Mouse (Mus musculus): ENCODE measurements around the gene Stk16.
A peak's percentile ranks its signal among the peaks of the same experiment; 100 is the strongest.

The Stk16 gene

DNA sequence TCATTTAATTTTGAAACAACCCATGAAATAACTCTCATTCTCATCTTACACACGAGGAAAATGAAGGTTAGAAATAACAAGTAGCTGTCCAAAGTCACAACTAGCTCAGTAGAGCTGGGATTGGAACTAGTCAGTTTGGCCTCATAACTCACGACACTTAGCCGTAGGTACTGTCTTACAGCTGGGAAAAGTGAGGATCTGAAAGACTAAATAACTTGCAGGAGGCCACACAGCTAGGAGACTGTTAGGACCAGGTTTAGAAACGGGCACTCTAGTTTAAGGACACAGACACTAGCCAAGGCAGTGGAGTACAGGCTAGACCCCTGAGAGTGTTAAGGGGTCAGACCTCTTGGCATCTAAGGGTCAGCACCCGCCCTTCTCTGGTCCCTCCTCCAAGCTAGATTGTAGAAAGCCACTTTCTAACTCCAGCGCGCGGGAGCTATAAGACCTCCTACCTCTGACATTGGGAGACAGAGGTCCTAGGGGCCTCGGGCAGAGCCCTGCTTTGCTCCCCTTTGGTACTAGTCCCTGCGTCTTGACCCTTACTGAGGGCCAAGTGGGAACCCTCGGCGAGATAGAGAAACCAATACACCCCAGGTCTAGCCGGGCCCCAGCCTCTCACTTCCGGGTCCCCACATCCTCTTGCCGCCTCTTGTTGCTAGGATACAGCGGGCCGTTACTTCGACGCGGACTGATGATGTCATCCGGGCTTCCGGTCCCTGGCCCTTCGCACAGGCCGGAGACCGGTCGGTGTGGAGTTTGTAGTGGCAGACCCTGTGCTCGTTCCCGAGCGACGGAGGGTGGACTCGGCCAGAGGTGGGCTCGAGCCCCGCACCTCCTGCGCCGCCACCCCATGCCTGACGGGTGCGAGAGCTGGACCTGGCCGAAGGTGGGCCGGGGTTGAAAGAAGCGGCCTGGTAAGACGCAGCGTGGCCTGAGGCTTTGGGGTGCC, at the start of gene Stk16, which contains the start of gene Glb1l:
Stk16 (plus strand) TSS at position 703 of the 952 bp plus-strand sequence.
Glb1l (minus strand) TSS at position 678 of the 952 bp plus-strand sequence.
- peak; percentile 93 for DNase-seq

DNA sequence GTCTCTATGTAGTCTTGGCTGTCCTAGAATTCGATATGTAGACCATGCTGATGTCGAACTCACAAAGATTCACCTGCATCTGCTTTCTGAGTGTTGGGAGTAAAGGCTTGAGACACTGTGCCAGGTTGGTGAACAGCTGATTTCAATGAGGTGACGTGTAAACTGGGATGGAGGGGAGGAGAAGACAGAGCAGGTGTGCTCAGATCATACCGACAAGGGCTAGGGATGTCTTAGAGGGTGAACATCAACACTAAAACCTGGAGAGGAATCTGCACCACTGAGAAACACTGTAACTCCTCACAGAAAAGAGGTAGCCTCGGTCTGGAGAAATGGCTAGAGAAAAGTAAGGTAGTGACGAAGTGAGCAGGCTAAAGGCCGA, 42.6 kb upstream of the Stk16 start:
- DNase-seq = no peak

DNA sequence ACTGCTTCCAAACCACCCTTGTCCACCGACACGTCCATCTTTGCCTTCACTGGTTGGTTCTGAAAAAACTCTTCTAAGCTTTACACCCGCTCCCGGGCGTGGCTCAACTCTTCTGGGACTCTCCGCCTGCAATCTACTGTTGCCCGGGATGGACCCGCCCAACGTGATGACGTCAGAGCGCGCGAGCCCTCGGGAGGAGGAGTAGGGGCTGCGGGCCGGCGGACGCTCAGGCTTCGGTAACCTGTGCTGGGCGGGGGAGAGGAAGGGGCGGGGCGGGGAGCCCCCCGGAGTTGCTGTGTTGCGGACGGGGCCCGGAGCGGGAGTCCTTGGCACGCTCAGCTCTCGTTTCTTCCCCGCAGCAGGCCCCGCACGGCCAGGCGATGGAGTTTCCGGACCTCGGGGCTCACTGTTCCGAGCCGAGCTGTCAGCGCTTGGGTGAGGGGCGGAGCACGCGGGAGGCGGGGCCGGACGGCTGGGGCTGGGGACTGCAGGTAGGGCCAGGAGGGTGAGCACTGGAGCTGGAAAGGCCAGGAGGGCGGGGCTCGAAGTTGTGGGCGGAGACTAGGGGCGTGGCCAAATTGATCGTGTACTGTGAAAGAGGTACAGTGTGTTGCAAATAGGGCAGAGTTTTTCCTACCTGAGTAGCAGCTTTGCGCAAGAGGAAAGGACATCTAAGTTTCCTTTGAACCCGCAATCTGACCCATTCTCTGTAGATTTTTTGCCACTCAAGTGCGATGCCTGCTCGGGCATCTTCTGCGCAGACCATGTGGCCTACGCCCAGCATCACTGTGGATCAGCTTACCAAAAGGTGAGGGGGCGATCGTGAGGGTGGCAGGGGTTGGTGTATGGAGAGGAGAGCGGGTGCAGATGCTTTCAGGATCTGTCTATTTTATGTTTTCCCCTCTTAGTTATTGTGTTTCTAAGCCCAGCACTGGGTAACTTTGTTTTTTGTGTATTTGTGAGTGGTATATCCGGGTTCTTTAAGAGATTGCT, 41.9 kb upstream of the Stk16 start, which contains the start of gene Zfand2b:
Zfand2b (plus strand) TSS at position 175 of the 993 bp plus-strand sequence.
- peak; percentile 98 for DNase-seq

DNA sequence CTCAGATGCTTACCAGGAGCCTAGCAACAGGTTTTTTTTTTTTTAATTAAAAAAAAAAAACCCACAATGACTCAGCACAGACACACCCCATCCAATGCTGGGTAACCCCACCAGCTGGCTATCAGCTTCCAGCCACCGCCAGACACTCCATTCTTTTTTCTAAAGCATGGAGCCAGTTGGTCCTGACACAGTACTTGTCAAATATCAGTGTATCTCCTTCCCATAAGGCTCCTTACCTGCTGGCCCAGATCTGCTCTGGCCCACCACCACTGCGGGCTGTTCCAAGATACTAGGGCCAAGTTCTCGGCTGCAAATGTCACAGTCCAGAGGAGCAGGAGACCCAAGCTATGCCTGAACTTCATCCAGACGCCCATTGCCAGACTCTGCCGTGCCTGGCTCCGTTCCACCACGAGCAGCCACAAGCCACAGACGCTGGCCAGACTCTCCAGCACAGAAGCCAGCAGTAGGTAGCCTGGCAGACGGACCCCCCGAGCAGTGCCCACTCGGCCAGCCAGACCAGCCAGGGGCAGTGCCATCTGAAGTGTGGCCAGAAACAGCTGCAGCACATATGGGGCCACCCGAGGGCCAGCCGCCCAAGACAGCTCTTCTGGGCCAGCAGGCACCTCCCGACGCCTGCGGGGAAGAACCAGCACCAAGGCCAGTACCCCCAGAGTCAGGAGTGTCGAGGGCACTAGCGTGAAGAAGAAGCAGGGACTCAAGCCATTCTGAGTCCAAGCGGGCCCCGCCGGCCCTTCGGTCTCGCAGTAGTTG, 31.1 kb upstream of the Stk16 start:
- peak; percentile 46 for DNase-seq

DNA sequence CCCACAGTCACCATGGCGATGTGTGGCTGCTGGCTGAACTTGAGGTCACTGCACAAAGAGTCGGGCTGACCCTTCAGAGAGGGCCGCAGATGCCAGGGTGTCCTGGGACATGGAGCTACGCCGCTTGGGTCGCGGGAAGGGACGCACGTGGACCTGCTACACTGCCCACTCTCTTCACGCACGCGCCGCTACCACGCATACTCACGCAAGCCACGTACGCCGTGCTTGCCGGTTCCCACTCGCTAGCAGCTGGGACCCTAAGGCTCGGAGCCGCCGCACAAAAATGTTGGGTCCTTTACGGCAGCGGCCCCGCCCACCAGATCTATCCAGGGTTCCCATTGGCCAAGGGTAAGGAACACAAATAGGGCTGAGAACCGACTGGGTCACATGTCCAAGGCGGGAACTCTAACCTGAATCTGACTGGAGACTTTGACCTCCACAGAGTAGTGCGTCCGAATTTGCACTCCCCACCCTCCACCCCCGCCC, 30.5 kb upstream of the Stk16 start, which contains the start of gene Abcb6:
Abcb6 (minus strand) TSS at position 288 of the 486 bp plus-strand sequence.
- peak; percentile 78 for DNase-seq

DNA sequence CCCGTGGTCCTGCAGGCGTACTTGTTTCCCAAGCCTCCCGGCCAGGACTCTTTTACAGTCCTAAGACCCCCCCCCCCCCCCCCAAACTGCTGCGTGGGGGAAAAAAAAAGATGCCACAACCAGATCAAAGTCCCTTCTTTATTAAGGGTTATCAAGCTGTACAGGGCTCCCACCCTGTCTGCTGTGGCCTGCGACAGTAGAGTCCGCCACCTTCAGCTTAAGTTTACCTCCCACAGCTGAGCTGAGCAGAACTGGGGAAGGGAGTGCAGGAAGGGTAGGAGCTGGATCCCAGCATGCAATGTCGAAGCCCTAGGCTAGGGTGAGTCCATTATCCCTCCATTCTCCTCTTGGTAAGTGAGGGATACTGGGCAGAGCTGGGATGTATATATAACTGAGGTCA, 29.9 kb upstream of the Stk16 start:
- DNase-seq = no peak

DNA sequence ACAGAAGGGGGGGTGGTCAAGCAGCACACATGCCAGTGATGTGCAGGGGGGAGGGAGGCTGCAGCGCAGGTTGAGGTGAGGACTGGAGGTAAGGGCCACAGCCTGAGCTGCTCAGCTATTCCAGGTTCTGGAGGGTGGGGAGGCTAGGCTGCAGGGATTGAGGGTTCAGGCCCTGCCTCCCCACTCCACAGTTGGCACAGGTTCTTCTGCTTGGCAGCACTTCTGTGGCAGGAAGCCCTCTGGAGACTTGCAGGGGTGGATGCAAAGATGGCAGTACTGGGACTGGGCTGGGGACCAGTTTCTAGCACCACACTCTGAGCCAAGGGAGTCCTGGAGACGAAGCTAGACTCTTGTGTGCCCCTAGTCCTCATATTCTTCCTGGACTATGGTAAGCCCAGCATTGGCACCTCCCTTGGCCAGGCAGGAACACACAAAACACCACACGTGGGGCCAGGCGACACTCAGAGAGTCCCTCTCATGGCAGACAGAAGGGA, 29.2 kb upstream of the Stk16 start:
- no peak for DNase-seq

DNA sequence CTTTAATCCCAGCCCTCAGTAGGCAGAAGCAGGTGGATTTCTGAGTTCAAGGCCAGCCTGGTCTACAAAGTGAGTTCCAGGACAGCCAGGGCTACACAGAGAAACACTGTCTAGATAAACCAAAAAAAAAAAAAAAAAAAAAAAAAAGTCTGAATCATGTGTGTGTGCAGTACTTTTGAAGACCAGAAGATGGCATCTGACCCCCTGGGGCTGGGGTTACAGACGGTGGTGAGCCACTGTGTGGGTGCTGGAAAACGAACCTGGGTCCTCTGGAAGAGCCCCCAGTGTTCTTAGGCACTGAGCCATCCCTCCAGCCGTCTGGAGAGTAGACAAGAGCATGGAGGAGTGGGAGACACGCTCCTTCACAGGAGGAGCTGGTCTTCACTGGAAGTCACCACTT, 28.5 kb upstream of the Stk16 start:
- no peak for DNase-seq

DNA sequence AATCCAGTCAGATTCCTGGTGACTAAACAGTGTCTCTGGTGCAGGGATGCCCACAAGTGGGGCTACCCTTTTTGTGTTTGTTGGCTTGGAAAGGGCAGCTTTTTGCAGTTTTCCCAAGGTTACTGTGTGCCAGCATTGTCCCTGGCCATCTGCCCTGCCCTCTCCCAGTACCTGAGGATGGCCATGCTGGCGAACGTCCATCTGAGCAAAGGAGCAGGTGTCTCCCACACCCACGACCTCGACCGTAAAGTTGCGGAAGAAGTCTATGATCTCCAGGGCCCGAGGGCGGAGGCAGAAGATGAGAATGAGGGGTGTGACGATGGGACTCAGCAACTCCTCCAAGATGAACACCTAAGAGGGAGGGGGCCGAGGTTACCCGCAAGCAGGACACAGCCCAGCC, 25.1 kb upstream of the Stk16 start:
- DNase-seq = no peak

DNA sequence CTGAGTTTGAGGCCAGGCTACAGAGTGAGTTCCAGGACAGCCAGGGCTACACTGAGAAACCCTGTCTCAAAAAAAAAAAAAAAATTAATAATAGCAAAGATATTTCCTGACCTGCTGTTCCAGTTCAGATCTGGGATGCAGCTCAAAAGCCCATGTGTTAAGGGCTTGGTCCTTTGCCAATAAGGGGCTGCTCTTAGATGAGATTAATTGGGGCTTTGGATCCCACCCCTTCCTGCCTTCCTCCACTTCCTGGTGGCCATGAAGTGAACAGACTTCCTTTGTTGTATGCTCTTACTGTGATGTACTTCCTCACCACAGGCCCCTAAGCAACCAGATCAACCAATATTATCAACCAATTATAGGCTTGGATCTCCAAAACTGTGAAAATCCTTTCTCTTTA, 23.5 kb upstream of the Stk16 start:
- DNase-seq = no peak

DNA sequence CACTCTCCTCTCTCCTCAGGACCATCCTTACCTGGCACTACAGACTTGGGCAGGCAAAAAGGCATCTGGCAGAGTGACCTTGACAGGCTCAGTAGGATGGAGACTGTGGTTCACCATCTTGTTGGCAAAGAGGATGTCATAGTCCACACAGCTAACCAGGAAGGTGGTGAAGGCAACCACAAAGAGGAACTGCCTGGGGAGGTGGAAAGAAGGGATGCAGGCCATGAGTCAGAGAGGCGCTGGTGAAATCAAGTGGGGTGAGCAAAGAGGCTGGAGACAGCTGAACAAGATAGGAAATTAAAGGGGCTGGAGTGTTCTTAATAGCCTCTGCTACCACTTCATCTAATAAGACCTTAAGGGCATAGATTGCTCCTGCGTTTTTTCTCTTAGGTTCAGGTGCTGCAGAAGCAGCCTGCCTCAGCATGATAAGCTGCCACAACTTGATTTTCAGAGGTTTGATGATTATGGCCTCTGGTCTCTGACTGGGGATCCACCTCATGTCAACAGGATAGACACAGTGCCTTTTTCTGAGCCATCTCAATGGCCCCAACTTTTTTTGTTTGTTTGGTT, 22.6 kb upstream of the Stk16 start:
- no peak for DNase-seq

DNA sequence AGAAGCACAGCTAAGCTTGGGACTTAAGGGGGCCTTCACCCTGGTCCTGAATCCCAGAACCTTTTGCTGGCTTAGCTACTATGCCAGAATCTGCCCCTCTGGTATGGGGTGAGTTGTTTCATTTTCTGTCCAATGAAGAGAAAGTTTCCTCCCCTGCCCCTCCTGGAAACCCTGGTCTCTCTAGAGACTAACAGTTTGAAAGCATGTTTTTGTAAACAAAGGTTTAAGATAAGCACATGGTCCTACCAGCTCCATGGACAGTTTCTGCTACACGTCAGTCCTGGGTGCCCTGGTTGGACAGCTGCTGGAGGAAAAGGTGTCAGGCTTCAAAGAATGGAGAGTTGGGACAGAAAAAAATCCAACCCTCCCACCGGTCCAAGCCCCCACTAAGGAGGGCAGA, 20.1 kb upstream of the Stk16 start:
- DNase-seq = no peak

DNA sequence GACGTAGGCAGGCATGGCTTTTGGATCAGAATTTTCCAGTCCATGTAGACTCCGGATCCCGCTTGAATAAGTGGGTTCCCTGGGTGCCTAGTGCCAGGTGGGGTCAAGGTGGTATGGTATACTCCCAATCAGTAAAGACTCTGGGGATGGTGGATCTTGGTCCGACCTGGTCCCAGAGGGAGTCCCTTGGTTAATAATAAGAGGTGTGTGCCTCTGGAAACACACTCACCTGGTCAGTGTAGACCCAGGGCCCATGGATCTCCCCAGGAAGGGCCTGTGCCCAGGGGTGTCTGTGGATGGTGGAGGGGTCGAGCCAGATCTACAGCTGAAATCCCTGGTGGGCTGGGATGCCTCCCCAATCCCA, 19.4 kb upstream of the Stk16 start:
- DNase-seq = no peak

DNA sequence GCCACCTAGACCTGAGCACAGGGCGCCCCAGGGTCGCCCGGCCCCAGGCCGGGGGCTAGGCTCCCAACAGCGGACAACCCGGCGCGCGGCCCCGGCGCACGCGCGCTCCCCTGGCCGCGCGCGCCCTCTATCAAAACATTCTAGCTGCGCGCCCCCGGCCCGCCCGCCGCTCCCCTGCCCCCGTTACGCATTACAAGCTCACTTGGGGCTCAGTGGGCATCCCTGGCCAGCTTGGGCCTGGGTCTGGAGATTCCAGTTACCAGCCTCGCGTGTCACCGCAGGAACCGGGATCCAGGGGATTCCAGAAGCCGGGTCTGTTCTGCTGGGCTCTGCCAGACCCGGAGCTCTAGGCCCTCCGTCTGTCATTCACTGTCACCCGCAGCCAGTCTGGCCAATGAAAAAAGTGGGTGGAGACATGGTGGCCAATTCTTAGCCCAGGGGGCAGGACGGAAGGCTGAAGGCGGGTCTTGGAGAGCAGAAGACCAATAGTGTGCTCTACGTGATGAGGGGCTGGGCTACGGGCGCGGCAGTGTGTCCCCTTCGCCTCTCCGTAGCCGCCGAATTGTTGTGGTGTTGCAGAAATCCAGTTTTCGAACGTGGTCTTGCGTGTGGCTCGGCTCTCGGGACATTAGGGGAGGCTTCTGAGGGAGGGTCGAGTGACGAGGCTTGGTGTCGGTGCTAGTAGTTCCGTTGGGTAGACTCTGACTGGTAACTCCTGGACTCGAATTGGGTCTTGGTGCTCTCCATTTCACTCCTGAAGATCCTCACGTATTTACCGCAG, 18.8 kb upstream of the Stk16 start, which contains the start of the genes Ankzf1 and Atg9a:
Ankzf1 (plus strand) TSS at position 530 of the 781 bp plus-strand sequence.
Atg9a (minus strand) TSS at position 575 of the 781 bp plus-strand sequence.
- peak; percentile 93 for DNase-seq

DNA sequence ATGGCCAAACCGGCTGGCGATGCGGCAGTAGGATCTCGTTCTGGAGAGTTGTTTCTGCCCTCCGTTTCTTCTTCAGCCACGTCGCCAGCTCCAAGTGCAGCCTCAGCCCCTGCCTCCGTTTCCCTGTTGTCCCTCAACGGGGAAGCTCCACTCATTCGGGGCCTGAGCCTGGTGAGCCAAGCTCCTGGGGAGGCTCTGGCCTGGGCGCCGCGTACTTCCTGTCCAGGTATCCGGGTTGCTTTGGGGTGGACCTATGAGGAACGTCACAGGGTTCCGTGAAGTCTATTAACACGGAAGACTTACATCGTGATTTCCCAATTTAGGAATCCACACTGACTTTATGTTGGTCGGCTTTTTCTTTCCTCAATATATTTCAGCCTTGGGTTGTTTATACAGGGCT, 18.2 kb upstream of the Stk16 start:
- no peak for DNase-seq

DNA sequence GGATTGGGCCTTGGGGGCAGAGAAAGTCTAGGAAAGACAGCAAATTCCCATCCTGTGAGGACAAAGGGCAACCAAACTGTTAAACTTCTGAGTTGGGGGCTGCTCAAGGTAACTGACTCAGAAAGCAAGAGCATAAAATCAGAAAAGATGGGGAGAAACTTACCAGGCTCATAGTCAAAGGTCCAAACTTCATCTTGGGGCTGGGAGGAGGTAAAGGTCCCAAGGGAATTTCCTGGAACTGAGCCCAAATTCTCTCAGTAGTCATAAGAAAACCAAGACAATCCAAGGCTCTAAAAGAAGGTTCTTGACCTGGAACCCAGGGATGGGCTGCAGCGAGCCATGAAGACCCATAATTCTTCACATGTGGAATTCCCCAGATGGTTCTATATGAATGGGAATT, 9.4 kb upstream of the Stk16 start:
- DNase-seq = no peak

DNA sequence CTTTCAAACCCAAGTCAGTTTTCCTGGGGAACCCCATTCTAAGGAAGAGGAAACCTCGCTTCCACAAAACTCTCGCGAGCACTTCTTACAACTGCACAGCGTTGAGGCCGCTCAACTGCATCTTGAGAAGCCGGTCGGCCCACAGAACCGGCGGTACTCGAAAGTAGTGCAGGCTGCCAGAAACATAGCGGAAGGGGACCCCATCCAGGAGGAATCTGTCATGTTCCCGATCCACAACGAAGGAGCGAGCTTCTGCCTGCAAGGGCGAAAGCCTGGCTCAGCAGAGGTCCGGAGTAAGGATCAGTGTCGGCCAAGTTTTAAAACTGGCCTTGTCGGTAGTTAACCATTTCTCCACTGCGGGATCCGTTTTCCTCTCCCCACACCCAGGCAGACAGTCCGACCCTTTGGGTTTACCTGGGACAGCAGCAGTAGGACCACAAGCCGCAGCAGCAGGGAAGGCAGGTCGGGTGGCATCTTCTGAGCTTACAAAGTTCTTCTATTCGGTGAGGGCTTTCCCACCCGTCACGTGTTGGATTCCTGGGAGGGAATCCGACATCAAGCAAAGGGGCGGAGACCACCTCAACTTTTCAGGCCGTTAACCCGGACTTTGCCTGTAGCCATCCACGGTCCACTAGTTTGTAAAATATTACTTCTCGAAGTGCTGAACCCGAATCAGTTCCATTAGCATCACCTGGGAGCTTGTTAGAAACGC, 1.5 kb upstream of the Stk16 start:
- DNase-seq = no peak

DNA sequence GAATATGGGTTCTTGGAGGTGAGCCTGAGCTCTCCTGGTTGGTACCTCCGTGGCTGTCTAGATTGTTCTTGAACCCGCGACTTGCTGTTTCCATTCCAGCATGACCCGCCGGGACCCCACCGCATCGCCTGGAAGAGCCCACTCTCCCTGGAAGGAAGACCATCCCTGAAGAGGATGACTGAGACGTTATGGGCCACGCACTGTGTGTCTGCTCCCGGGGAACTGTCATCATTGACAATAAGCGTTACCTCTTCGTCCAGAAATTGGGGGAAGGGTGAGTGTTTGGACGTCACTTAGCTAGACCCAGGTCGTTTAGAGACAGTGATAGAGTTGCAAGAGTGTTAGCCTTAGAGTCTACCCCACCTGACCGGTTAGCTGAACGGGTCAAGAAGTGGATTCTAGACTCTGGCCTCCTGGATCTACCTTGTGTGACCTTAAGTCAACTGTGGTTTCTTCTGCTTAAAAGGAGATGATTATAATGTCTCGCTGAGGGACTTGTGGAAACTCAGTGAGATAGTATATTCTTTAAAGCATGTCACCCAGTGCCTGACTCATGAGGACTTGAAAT, 587 bp downstream of the Stk16 start:
- no peak for DNase-seq

DNA sequence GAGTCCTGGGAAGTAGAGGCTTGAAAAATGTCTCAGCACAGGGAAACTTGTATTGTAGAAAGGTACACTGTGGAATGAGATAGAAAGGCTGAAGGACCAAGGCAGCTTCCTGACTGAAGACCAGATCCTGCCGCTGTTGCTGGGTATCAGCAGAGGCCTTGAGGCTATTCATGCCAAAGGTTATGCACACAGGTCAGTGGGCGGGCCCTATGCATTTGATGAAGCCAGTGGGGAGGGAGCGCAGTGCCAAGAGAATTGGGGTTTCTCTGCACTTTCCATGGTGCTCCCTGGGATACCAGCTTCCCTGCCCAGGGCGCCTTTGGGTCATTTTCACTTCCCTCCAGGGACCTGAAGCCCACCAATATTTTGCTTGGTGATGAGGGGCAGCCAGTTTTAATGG, 1.9 kb downstream of the Stk16 start:
- no peak for DNase-seq

DNA sequence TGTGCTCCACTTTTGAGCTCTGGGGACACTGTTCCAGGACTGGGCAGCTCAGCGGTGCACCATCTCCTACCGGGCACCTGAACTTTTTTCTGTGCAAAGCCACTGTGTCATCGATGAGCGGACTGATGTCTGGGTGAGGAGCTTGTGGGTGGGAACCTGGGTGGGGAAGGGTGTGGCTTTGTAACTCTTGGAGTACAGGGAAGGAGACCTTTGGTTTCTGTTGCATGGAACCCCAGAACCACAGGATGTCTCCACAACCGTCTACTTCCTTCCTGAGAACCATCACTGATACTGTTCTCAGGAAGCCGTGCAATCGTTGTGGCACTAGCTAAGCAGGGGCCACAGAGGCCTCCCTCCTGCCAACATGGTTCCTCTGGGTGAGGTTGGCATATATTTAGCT, 2.5 kb downstream of the Stk16 start:
- DNase-seq = no peak

Measured in cerebellum, adult 8-10 months (tissue).